Mouse (Mus musculus) midbrain, embryonic 14.5 days (tissue): Measurements from ENCODE around the gene Mettl22. TPM values are rescaled to one million over a fixed set of nuclear protein-coding genes. Genes with fewer than 3 reads are reported as not detected.

ENCODE experiments used
- ATAC-seq: fragments of 200-750 bp; cut with Nextera tagmentation; 2 replicates; pipeline ENCODE4 v1.8.0; 2017; ENCODE audit warnings: moderate number of reproducible peaks, moderate library complexity; ENCODE audit not compliant: low FRiP score, low TSS enrichment
- DNase-seq: peaks from one replicate; pipeline ENCODE4 v3.0.0-alpha.2; 2015
- H3K27ac ChIP-seq: fragments of 300-500 bp; sonication (generic); replicated peaks from 2 replicates; pipeline ENCODE4 v1.5.1; 2014; ENCODE audit warnings: mild to moderate bottlenecking, low read depth, low read length, moderate library complexity
- H3K27me3 ChIP-seq: fragments of 300-500 bp; sonication (generic); 2 replicates; pipeline ENCODE4 v1.6.1; 2014; ENCODE audit warnings: low read length, control low read depth, mixed read lengths; ENCODE audit not compliant: control insufficient read depth, insufficient read depth
- H3K36me3 ChIP-seq: fragments of 300-500 bp; sonication (generic); 2 replicates; pipeline ENCODE4 v1.6.1; 2014; ENCODE audit warnings: low read length, control low read depth; ENCODE audit not compliant: control insufficient read depth, insufficient read depth
- H3K4me1 ChIP-seq: fragments of 300-500 bp; sonication (generic); 2 replicates; pipeline ENCODE4 v1.6.1; 2014; ENCODE audit warnings: mild to moderate bottlenecking, antibody characterized with exemption, low read length, control low read depth; ENCODE audit not compliant: control insufficient read depth, insufficient read depth
- H3K4me2 ChIP-seq: fragments of 300-500 bp; sonication (generic); 2 replicates; pipeline ENCODE4 v1.6.1; 2014; ENCODE audit warnings: mild to moderate bottlenecking, low read length, moderate library complexity
- H3K4me3 ChIP-seq: fragments of 300-500 bp; sonication (generic); replicated peaks from 2 replicates; pipeline ENCODE4 v1.5.1; 2014; ENCODE audit warnings: low read depth, low read length
- H3K9ac ChIP-seq: fragments of 300-500 bp; sonication (generic); replicated peaks from 2 replicates; pipeline ENCODE4 v1.6.1; 2014; ENCODE audit warnings: mild to moderate bottlenecking, low read length, moderate library complexity
- H3K9me3 ChIP-seq: fragments of 300-500 bp; sonication (generic); 2 replicates; pipeline ENCODE4 v1.6.1; 2016; ENCODE audit warnings: low read length, control low read depth, mixed read lengths; ENCODE audit not compliant: control insufficient read depth
- WGBS: fragments of 180-500 bp; shearing (Covaris S2); extraction: QIAGEN DNeasy Blood & Tissue Kit; methylation state at CpG from one replicate; pipeline ENCODE4 v1.1.7; 2014; 5-methylcytosine and 5-hydroxymethylcytosine counted together
- polyA plus RNA-seq: library from polyadenylated mRNA; unstranded; fragments of >200 nt; fragmentation: Nextera tagmentation; extraction: Ambion mirVana; gene quantifications from 2 replicates; pipeline ENCODE4 v1.2.1, GENCODE M21; 2014

The Mettl22 gene
- polyA plus RNA-seq, 1 experiment from 2014 or later: 44.4 TPM

- Histone ChIP-seq H3K4me1 (peaks cover 30% of the 10 kb centered on the region), H3K27me3 (no peaks in the 10 kb centered on the region), H3K4me2 (no peak overlapping the region), H3K36me3 (no peaks in the 10 kb centered on the region), H3K4me3 (no peak overlapping the region), H3K9me3 (no peaks in the 10 kb centered on the region), H3K27ac (no peak overlapping the region), H3K9ac (no peak overlapping the region)
- DNase-seq (no peak), ATAC-seq (no peak)
- WGBS: 80% methylated on average over 5 of the region's 5 CpGs
Observed at GRCm38 (mm10) chr16:8520525-8520924, 49.9 kb downstream of the Mettl22 start.

DNA sequence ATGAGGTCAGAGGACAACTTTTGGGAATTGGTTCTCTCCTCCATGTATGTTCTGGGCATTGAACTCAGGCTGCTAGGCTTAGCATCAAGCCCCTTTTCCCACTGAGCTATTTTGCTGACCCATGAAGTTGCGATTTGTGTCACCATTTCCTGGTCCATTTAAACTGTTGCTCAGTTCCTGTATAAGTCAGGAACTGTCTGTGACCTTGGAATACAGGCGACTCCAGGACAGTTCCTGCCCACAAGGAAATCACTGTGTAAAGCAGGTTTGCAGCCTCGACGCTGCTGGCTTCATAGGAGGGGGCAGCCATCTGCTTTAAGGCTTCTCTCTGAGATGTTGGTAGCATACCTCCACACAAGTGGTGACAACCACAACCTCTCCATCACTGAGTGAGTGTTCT lies 50.7 kb downstream of the Mettl22 start:
- DNase-seq (no peak), ATAC-seq (no peak)
- no peak overlapping the region for H3K4me2 ChIP-seq
- 90% methylated on average over 4 of the region's 4 CpGs for WGBS
- H3K9ac ChIP-seq: no peak overlapping the region
- no peaks in the 10 kb centered on the region for H3K27me3 ChIP-seq
- no peak overlapping the region for H3K4me3 ChIP-seq
- H3K4me1 ChIP-seq: peaks cover 27% of the 10 kb centered on the region
- H3K36me3 ChIP-seq: no peaks in the 10 kb centered on the region
- H3K27ac ChIP-seq: no peak overlapping the region
- H3K9me3 ChIP-seq: no peaks in the 10 kb centered on the region

GRCm38 (mm10) chr16:8523480-8524144 lies 53.0 kb downstream of the Mettl22 start:
- Histone ChIP-seq H3K36me3 (no peaks in the 10 kb centered on the region), H3K9me3 (no peaks in the 10 kb centered on the region), H3K27ac (peak overlapping the region; percentile 86), H3K4me3 (no peak overlapping the region), H3K27me3 (no peaks in the 10 kb centered on the region), H3K9ac (peak overlapping the region; percentile 31; the same call in 1 of the 2 replicates), H3K4me2 (peak overlapping the region; percentile 25; the same call in 1 of the 2 replicates), H3K4me1 (peaks cover 23% of the 10 kb centered on the region)
- WGBS: 20% methylated on average over 11 of the region's 11 CpGs
- DNase-seq (peak; percentile 91), ATAC-seq (peak; percentile 89)

- 51% methylated on average over 16 of the region's 16 CpGs for WGBS
- ATAC-seq (peak; percentile 53), DNase-seq (no peak)
- peak overlapping the region; percentile 25; the same call in 1 of the 2 replicates for H3K4me2 ChIP-seq
- H3K9ac ChIP-seq: no peak overlapping the region; the same call in 1 of the 2 replicates
- H3K4me3 ChIP-seq: no peak overlapping the region
- H3K36me3 ChIP-seq: no peaks in the 10 kb centered on the region
- no peaks in the 10 kb centered on the region for H3K27me3 ChIP-seq
- peak overlapping the region; percentile 86 for H3K27ac ChIP-seq
- no peaks in the 10 kb centered on the region for H3K9me3 ChIP-seq
- peaks cover 23% of the 10 kb centered on the region for H3K4me1 ChIP-seq
Observed at GRCm38 (mm10) chr16:8524163-8524847, 53.7 kb downstream of the Mettl22 start.

DNA sequence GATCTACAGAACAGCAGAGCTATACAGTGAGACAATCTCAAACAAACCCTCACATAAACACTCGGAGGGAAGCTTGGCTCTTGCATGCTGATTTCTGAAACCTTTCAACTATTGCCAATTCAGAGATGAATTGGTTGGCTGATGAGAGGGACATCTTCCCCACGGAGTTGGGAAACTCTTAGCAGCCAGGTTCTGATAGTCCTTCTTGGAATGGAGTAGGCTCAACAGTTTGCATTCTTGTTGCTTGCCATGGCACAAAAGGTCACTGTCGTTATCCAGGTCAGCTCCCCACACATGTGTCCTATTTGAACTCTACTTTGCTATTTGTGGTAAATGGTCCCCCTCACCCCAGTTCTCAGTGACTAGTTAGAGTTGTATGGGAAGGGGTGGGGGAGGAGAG lies 54.7 kb downstream of the Mettl22 start:
- no peaks in the 10 kb centered on the region for H3K36me3 ChIP-seq
- no peak overlapping the region for H3K4me2 ChIP-seq
- DNase-seq (no peak), ATAC-seq (no peak)
- no peaks in the 10 kb centered on the region for H3K27me3 ChIP-seq
- H3K9me3 ChIP-seq: no peaks in the 10 kb centered on the region
- no peak overlapping the region for H3K9ac ChIP-seq
- no peak overlapping the region for H3K4me3 ChIP-seq
- 66% methylated on average over 3 of the region's 3 CpGs for WGBS
- peaks cover 23% of the 10 kb centered on the region for H3K4me1 ChIP-seq
- no peak overlapping the region for H3K27ac ChIP-seq

DNA sequence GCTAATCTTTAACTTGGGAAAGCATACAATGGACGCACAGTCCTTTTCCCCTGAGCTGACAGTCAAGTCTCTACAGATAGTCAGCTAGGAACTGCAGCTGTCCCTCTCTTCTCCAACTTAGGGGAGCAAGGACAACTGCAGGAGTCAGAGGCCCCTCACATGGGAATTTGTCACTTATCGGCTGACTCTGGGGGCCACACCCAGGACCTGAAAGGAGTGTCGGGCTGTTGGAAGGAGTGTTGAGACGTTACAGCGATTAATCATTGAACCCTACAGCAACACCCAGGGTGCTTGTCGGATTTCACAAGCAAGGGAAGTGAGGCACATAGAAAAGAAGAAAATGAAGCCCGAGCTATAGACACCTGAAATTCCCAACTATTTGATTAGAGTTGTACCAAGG lies 55.3 kb downstream of the Mettl22 start:
- H3K36me3 ChIP-seq: no peaks in the 10 kb centered on the region
- peaks cover 23% of the 10 kb centered on the region for H3K4me1 ChIP-seq
- no peaks in the 10 kb centered on the region for H3K9me3 ChIP-seq
- H3K4me2 ChIP-seq: no peak overlapping the region
- H3K9ac ChIP-seq: no peak overlapping the region
- ATAC-seq: no peak
- H3K27me3 ChIP-seq: no peaks in the 10 kb centered on the region
- H3K27ac ChIP-seq: no peak overlapping the region
- H3K4me3 ChIP-seq: no peak overlapping the region
- no peak for DNase-seq
- WGBS: 82% methylated on average over 7 of the region's 7 CpGs

DNA sequence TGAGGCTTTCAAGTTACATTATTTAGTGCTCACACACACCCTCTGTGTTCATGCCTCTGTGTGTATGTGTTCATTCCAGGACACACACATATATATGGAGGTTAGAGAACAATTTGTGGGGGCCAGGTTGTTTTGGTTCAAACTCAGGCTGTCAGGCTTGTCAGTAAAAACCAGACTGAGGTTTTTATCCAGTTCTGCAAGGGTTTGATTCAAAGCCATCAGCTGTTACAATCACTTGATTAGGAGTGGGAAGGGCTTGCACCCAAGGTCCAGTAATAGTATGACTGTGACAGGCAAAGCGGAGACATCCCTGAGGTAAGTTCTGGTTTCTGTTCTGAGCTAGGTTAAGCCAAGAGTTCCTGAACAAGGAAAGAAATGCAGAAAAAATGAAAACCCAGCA lies 58.8 kb downstream of the Mettl22 start:
- Histone ChIP-seq H3K9ac (no peak overlapping the region), H3K4me3 (no peak overlapping the region), H3K36me3 (no peaks in the 10 kb centered on the region), H3K9me3 (no peaks in the 10 kb centered on the region), H3K27ac (no peak overlapping the region), H3K4me1 (peaks cover 8% of the 10 kb centered on the region), H3K27me3 (no peaks in the 10 kb centered on the region), H3K4me2 (no peak overlapping the region)
- DNase-seq (no peak), ATAC-seq (no peak)
- WGBS: 98% methylated on average over 1 of the region's 1 CpGs

GRCm38 (mm10) chr16:8530018-8530417 lies 59.4 kb downstream of the Mettl22 start:
- Histone ChIP-seq H3K27me3 (no peaks in the 10 kb centered on the region), H3K36me3 (no peaks in the 10 kb centered on the region), H3K4me3 (no peak overlapping the region), H3K27ac (no peak overlapping the region), H3K9me3 (no peaks in the 10 kb centered on the region), H3K4me1 (peaks cover 2% of the 10 kb centered on the region), H3K9ac (no peak overlapping the region), H3K4me2 (no peak overlapping the region)
- 80% methylated on average over 14 of the region's 14 CpGs for WGBS
- ATAC-seq (no peak), DNase-seq (no peak)

DNA sequence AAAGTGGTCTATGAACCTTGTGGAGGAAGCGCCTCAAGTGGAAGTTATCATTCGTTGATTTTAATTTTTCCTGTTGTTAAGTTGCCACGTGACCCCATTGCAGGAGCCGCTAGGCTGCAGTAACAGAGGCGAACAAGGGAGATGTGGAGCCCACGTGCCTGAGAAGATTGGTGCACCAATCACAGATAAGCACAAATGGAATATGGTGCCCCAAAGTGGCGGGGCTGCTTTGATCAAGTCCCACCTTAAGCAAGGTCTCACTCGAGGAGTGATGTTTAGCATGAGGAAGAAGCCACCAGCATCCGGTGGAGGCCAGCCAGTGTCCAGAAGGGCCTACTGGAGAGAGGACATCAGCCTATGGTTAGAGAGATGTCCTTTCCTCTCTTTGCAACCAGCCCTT lies 61.9 kb downstream of the Mettl22 start:
- no peaks in the 10 kb centered on the region for H3K9me3 ChIP-seq
- H3K27me3 ChIP-seq: no peaks in the 10 kb centered on the region
- H3K9ac ChIP-seq: no peak overlapping the region
- no peak overlapping the region for H3K27ac ChIP-seq
- H3K4me2 ChIP-seq: no peak overlapping the region
- H3K4me3 ChIP-seq: no peak overlapping the region
- H3K4me1 ChIP-seq: no peaks in the 10 kb centered on the region
- DNase-seq (no peak), ATAC-seq (no peak)
- 0 out of 2 replicates have a peak, but pooled peaks cover under 1% of the 10 kb centered on the region for H3K36me3 ChIP-seq
- WGBS: 93% methylated on average over 9 of the region's 9 CpGs
